Mouse (Mus musculus) left cerebral cortex, postnatal 14 days (tissue): ENCODE data around the gene Rhod. TPM values are rescaled to one million over a fixed set of nuclear protein-coding genes. Genes with fewer than 3 reads are reported as not detected.
A peak's percentile ranks its signal among the peaks of the same experiment; 100 is the strongest.
"Not testable (repeated sequence)": the region's sequence is repeated elsewhere in the genome, so short reads cannot be mapped to it uniquely, and the experiment has no call there.

Experiments used
- DNase-seq, 2 experiments: peaks; one replicate each; pipeline ENCODE4 v3.0.0; 2021 to 2022; ENCODE audit warnings: low spot score in 2 of 2, mixed read lengths in 1 of 2
- intact Hi-C: fragments of 180-260 bp; cut with DNase I; formaldehyde crosslinking; loops from one replicate; pipeline ENCODE4 v1.15.1; 2025
- long read RNA-seq, 2 experiments: library from polyadenylated mRNA; stranded (forward); transcript quantifications; one replicate each; pipeline ENCODE4 v2.0.0; 2021
- total RNA-seq, 2 experiments: library from RNA; stranded (reverse); gene quantifications; 2 replicates each; pipeline ENCODE4 v1.2.3; 2021

Rhod gene
- 1 to 10 TPM; 1.3 to 1.4 TPM for total RNA-seq
- long read RNA-seq, experiment 1, result 0 reads
- long read RNA-seq, experiment 2, partial matches to known transcripts, result 1 of 2 reads
- long read RNA-seq, experiment 2, other reads (novel, unspliced or antisense), result 1 of 2 reads

DNA sequence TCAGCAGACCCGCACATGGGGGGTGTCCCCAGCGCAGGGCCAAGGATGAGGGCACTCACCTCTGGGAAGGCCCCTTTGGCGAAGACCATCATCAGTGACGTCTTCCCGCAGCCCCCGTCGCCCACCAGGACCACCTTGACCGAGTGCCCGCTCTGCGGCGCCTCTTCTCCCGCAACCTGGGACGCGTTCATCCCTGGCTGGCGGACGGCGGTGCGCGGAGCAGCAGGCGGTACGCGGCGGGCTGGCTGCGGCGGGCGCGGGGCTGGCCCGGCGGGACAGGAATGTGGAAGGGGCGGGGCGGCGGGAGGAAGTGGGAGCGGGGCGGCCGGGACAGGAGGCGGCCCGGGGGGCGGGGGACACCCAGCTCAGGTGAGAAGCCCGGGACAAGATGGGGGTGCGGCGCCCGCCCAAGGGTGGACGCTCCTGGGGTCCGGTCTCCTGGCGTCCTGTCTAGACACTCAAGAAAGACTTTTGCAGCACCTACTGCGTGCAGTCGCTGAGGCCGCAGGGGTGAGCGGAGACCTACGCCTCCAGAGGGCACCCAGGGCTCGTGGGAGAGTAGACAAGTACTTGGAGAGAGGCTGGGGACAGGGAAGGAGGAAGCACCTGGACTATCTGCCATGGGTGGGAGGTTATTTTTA, at the start of gene Rhod:
Gene Rhod, minus strand, starts transcription at position 272 of the 641 bp plus-strand sequence.
- DNase-seq, result no peak
- intact Hi-C loops, result no loop called here

- DNase-seq, result no peak
- intact Hi-C loops, result no loop called here
Observed at GRCm38 (mm10) chr19:4487877-4488276, 48.6 kb upstream of the Rhod start.

DNA sequence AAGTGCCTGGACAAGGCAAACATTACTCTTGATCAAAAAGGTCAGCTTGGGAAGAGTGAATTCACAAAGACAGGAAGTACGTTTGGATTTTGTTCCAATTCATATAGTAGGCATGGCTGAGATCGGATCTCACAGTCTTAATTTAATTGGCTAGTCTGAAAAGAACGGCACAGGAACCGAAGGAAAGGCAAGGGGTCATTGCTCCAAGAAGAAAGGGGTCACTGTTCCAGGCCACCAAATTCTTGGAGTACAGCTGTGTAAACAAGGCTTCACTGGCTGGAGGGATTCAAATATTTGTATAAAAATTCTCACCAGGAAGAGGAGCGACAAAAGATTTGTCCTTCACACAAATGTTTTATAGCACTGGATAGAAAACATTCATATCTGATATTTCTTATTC, 45.8 kb upstream of the Rhod start:
- intact Hi-C loops, result no loop called here
- no peak for DNase-seq

DNA sequence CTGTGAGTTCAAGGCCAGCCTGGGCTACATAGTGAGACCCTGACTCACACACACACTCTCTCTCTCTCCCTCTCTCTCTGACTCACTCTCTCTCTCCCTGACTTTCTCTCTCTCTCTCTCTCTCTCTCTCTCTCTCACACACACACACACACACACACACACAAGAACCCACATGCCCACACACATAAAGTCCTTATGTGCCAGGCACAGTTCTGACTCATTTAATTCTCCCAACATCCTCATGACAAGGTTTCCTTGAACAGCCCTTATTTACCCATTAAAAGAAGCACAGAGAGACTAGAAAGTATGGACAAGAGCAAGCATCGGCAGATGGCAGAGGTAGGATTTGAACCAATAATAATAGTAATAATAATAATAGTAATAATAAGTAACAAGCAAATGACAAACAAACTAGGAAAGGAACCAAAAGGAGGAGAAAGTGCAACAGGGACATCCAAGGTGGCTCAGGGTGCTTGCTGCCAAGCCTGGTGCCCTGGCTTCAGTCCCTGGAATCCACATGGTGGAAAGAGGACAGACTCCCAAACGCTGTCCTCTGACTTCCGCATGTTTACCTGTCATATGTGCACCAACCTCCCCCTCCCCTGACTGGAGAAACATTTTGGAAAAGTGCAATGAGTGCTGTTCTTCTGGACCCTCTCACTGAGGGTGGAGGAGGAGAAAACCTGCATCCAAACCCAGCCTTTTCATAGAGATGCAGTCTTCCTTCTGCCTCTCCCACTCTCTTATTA, 43.1 kb upstream of the Rhod start:
- DNase-seq, result peak in 1 of 2 experiments; percentile 17
- intact Hi-C loops, result loop anchor here (5.0 kb wide), 1 partner anchor 215 kb away; the partner anchor contains the start of gene Gm960

- DNase-seq, result peak; percentile 36 to 49
- intact Hi-C loops, result loop anchor here (5.0 kb wide), 1 partner anchor 216 kb away; the partner anchor contains the start of gene Gm960
Observed at GRCm38 (mm10) chr19:4481326-4481725, 42.1 kb upstream of the Rhod start.

GRCm38 (mm10) chr19:4480041-4480440, 40.8 kb upstream of the Rhod start:
- DNase-seq, result no peak
- intact Hi-C loops, result loop anchor here (5.0 kb wide), 1 partner anchor 217 kb away; the partner anchor contains the start of gene Gm960

DNA sequence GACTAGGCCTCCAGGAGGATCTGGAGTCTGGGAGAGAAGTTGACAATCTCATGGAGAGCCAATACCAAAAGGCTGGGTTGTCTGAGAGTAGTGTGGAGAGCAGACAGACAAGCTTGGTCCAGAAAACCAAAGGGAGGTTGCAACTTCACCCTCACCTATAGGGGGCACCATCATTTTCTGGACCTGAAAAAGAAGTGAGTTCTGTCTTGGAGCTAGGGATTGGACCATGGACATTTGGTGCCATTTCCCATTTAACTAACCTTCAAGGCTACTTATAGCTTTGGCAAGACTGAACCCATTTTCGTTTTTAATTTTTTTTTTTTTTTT, 38.9 kb upstream of the Rhod start:
- no peak for DNase-seq
- intact Hi-C loops, result no loop called here

DNA sequence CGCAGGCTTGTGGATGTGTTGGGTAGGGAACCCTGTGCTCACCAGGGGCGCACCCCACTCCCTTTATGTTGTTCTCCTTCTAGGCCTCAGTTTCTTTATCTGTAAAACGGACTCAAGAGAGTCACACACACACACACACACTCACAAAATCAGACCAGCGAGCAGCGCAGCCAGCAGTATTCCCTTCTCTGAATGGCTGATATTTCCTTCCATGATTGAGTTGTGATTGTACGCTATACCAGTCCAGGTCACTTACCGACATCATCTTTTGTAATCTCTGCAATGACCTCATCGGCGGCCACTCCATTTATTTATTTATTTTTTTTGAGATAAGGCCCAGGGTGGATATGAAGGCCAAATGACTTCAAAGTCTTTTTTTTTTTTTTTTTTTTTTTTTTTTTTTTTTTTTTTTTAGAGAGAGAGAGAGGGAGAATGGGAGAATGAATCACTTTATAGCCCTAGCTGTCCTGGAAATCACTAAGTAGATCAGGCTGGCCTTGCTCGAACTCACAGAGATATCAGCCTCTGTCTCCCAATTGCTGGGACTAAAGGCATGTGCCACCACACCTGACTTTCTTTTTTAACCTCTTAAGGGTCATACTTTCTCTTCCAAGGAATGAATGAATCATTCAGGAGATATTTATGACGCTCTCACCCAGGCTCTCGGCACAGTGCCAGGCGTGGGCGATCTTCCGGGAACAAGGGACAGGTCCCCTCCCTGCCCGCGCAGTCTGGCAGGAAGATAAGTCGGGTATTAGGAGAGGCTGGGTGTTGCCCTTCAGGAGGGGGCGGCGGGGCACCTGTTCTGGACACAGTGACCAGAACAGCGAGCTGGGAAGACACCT, 38.3 kb upstream of the Rhod start, which contains the start of gene Syt12:
Gene Syt12, minus strand, starts transcription at position 103 of the 845 bp plus-strand sequence.
- intact Hi-C loops, result no loop called here
- DNase-seq, result peak; percentile 55 to 62

DNA sequence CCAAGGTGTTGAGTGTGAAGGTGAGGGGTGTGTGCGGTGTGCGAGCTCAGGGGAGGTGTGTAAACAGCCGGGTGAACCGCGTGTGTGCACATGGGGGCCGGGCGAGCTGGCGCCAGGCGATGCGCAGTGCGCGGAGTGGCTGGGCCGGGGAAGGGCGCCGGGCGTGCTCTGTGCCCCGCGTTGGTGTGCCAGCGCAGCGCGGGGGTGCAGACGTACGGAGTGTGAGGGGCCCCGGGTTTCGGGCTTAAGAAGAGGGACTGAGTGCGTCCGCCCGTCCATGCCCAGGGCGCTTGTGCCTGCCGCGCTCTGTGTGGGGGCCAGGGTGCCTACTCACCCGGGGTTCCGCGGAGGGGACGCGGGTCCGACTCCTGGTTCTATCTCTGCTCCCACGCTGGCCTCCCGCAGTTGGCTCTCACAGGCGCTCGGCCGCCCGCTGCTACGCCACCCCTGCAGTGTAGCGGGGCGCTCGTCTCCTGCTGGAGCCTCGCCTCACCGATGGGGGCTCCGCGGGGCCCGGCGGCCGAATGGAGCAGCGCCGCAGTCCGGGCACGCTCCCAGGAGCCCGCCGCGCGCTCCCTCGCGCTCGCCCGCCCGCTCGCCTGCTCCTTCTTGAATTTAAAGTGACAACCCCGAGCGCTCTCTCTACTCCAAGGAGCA, 37.5 kb upstream of the Rhod start:
- peak; percentile 55 to 74 for DNase-seq
- intact Hi-C loops, result no loop called here

GRCm38 (mm10) chr19:4475224-4475925, 36.1 kb upstream of the Rhod start:
- intact Hi-C loops, result no loop called here
- DNase-seq, result no peak

DNA sequence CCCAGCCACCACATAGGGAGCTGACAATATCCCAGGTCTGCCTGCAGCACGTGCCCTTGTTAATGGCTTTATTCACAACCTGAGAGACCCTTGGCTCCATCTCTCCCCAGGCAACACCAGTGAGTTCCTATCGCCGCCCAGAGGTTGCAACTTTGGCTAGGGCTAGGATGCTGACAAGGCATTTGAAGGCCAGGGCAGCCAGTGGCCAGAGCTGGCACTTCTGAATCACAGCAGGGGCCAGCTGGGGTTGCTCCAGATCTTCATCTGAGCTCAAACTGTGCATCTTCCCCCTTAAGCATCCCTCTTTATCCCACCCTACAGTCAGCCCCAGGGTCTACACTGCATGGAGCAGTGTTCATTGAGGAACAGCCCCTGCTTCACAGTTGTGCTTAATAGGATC, 35.5 kb upstream of the Rhod start:
- intact Hi-C loops, result no loop called here
- no peak for DNase-seq

GRCm38 (mm10) chr19:4473549-4473948, 34.3 kb upstream of the Rhod start:
- intact Hi-C loops, result no loop called here
- no peak for DNase-seq

DNA sequence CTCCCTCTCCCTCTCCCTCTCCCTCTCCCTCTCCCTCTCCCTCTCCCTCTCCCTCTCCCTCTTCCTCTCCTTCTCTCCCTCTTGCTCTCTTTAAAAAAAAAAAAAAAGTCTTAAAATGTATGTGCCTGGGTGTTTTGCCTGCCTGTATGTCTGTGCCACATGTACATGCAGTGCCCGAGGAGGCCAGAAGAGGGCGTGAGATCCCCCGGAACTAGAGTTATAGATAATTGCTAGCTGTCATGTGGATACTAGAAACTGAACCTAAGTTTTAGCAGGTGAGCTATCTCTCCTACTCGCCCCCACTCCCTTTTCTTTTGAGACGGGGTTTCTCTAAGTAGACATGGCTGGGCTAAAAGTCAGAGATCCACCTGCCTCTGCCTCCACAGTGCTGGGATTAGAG, 29.1 kb upstream of the Rhod start:
- DNase-seq, result no peak
- intact Hi-C loops, result no loop called here

DNA sequence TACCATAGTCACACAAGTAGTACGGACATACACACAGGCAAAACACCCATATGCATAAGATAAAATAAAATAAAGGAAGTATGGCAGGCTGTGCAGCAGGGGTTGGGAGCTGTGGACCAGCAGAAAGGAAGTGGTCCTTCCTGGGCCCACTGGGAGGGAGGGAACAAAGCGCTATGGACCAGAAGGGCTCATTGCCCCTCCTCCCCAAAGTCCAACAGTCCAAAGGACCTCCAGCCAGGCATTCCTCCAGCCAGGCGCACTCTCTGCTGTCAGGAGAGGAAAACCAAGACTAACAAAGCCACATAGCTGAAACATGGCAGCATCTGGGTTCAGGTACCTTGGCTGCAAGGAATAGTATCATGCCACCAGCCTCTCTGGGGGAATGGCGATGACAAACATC, 25.4 kb upstream of the Rhod start:
- DNase-seq, result no peak
- intact Hi-C loops, result no loop called here

DNA sequence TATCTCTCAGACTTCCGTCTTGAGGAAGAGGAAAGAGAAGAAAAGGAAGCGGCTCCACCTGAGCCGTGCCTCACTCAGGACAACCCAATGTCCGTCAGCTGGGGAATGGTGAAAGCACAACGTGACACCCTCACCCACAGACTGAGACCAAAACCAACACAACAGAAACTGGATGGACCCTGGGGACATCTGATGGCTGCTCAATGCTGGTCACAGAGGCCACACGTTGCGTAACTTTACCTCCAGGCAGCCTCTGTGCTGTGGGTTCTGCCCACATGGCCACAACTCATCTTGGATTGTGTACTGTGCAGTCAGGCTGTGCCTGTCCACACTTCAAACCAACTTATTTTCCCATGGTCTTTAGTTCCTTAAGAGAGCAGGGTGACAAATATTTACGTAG, 22.7 kb upstream of the Rhod start:
- DNase-seq, result no peak
- intact Hi-C loops, result no loop called here

GRCm38 (mm10) chr19:4456227-4456626, 17.0 kb upstream of the Rhod start:
- intact Hi-C loops, result no loop called here
- peak; percentile 51 to 59 for DNase-seq

GRCm38 (mm10) chr19:4455071-4455800, 16.0 kb upstream of the Rhod start:
- intact Hi-C loops, result no loop called here
- no peak for DNase-seq

DNA sequence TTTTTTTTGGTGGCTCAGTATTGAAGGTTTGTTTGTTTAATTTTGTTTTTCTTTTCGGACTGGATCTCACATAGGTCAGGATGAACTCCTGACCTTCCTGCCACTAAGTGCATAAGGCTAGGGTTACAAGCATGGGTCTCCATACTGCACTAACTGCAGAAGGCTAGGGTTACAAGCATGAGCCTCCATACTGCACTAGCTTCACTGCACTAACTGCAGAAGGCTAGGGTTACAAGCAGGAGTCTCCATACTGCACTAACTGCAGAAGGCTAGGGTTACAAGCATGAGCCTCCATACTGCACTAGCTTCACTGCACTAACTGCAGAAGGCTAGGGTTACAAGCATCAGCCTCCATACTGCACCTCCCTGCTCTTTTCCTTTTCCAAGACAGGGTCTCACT, 14.8 kb upstream of the Rhod start:
- DNase-seq, intact Hi-C loops: not testable (repeated sequence)
